Mouse (Mus musculus): Measurements from ENCODE around the gene Bicral. TPM values are rescaled to one million over a fixed set of nuclear protein-coding genes. Genes with fewer than 3 reads are reported as not detected.

Bicral gene
- polyA plus RNA-seq, 1 experiment from 2014 or later: 7.5 TPM

GRCm38 (mm10) chr17:46782341-46783221 is 75.7 kb downstream of the Bicral start, which contains the start of gene Rpl7l1:
Gene Rpl7l1 (minus strand): TSS chr17:46782672.
- DNase-seq (ENCODE audit: low spot score) (peak; percentile 97), ATAC-seq (peak; percentile 97)
- WGBS: under 1% methylated on average over 44 of the region's 44 CpGs
- Histone ChIP-seq H3K9me3 (replicated peaks; ENCODE audit: control insufficient read depth, low read length) (no peaks in the 10 kb centered on the region), H3K27ac (ENCODE audit: low read depth, low read length) (peak within 1 kb of the TSS; percentile 84), H3K36me3 (ENCODE audit: control insufficient read depth, insufficient read depth, low read length) (peaks cover 31% of the 10 kb centered on the region), H3K27me3 (replicated peaks; ENCODE audit: control insufficient read depth, insufficient read depth, low read length) (no peaks in the 10 kb centered on the region), H3K4me3 (ENCODE audit: low read depth, low read length) (peak within 1 kb of the TSS; percentile 62), H3K4me1 (ENCODE audit: control insufficient read depth, insufficient read depth, low read length) (no peaks in the 10 kb centered on the region), H3K9ac (ENCODE audit: low read length) (peak within 1 kb of the TSS; percentile 78), H3K4me2 (ENCODE audit: low read length) (peak within 1 kb of the TSS; percentile 54)

GRCm38 (mm10) chr17:46781876-46782275 is 76.4 kb downstream of the Bicral start:
- ATAC-seq (no peak), DNase-seq (ENCODE audit: low spot score) (peak; percentile 4)
- peak overlapping the region; percentile 62 for H3K4me3 ChIP-seq (ENCODE audit: low read depth, low read length)
- H3K9me3 ChIP-seq (replicated peaks; ENCODE audit: control insufficient read depth, low read length): no peaks in the 10 kb centered on the region
- H3K9ac ChIP-seq (ENCODE audit: low read length): peak overlapping the region; percentile 78
- WGBS: 4% methylated on average over 11 of the region's 11 CpGs
- peak overlapping the region; percentile 84 for H3K27ac ChIP-seq (ENCODE audit: low read depth, low read length)
- H3K36me3 ChIP-seq (ENCODE audit: control insufficient read depth, insufficient read depth, low read length): peaks cover 38% of the 10 kb centered on the region
- H3K4me2 ChIP-seq (ENCODE audit: low read length): peak overlapping the region; percentile 54
- no peaks in the 10 kb centered on the region for H3K27me3 ChIP-seq (replicated peaks; ENCODE audit: control insufficient read depth, insufficient read depth, low read length)
- no peaks in the 10 kb centered on the region for H3K4me1 ChIP-seq (ENCODE audit: control insufficient read depth, insufficient read depth, low read length)

GRCm38 (mm10) chr17:46776087-46776486 is 82.2 kb downstream of the Bicral start:
- ATAC-seq: no peak
- 87% methylated on average over 3 of the region's 3 CpGs for WGBS

GRCm38 (mm10) chr17:46775070-46775469 is 83.2 kb downstream of the Bicral start:
- H3K9ac ChIP-seq (ENCODE audit: low read length): no peak overlapping the region
- H3K36me3 ChIP-seq (ENCODE audit: control insufficient read depth, insufficient read depth, low read length): peaks cover 60% of the 10 kb centered on the region
- no peak for DNase-seq (ENCODE audit: low spot score)
- peaks cover 14% of the 10 kb centered on the region for H3K4me1 ChIP-seq (ENCODE audit: control insufficient read depth, insufficient read depth, low read length)
- no peak overlapping the region for H3K4me3 ChIP-seq (ENCODE audit: low read depth, low read length)
- no peaks in the 10 kb centered on the region for H3K27me3 ChIP-seq (replicated peaks; ENCODE audit: control insufficient read depth, insufficient read depth, low read length)
- H3K27ac ChIP-seq (ENCODE audit: low read depth, low read length): no peak overlapping the region
- 95% methylated on average over 9 of the region's 9 CpGs for WGBS
- no peak overlapping the region for H3K4me2 ChIP-seq (ENCODE audit: low read length)
- no peaks in the 10 kb centered on the region for H3K9me3 ChIP-seq (replicated peaks; ENCODE audit: control insufficient read depth, low read length)
- no peak for ATAC-seq

More at GRCm38 (mm10) chr17:46776087-46776486, 82.2 kb downstream of the Bicral start:
- H3K27me3 ChIP-seq (replicated peaks; ENCODE audit: control insufficient read depth, insufficient read depth, low read length): no peaks in the 10 kb centered on the region
- no peak overlapping the region for H3K4me2 ChIP-seq (ENCODE audit: low read length)
- no peaks in the 10 kb centered on the region for H3K9me3 ChIP-seq (replicated peaks; ENCODE audit: control insufficient read depth, low read length)
- no peak overlapping the region for H3K9ac ChIP-seq (ENCODE audit: low read length)
- no peak for DNase-seq (ENCODE audit: low spot score)
- H3K27ac ChIP-seq (ENCODE audit: low read depth, low read length): no peak overlapping the region
- peaks cover 65% of the 10 kb centered on the region for H3K36me3 ChIP-seq (ENCODE audit: control insufficient read depth, insufficient read depth, low read length)
- peaks cover 14% of the 10 kb centered on the region for H3K4me1 ChIP-seq (ENCODE audit: control insufficient read depth, insufficient read depth, low read length)
- no peak overlapping the region for H3K4me3 ChIP-seq (ENCODE audit: low read depth, low read length)

GRCm38 (mm10) chr17:46774131-46774472 is 84.2 kb downstream of the Bicral start:
- ATAC-seq: no peak
- H3K27ac ChIP-seq (ENCODE audit: low read depth, low read length): peak overlapping the region; percentile 41; the same call in 1 of the 2 replicates
- H3K36me3 ChIP-seq (ENCODE audit: control insufficient read depth, insufficient read depth, low read length): peaks cover 50% of the 10 kb centered on the region
- H3K27me3 ChIP-seq (replicated peaks; ENCODE audit: control insufficient read depth, insufficient read depth, low read length): no peaks in the 10 kb centered on the region
- WGBS: 44% methylated on average over 2 of the region's 2 CpGs
- H3K9me3 ChIP-seq (replicated peaks; ENCODE audit: control insufficient read depth, low read length): no peaks in the 10 kb centered on the region
- H3K4me2 ChIP-seq (ENCODE audit: low read length): peak overlapping the region; percentile 83
- no peak for DNase-seq (ENCODE audit: low spot score)
- H3K4me3 ChIP-seq (ENCODE audit: low read depth, low read length): no peak overlapping the region
- peaks cover 14% of the 10 kb centered on the region for H3K4me1 ChIP-seq (ENCODE audit: control insufficient read depth, insufficient read depth, low read length)
- no peak overlapping the region for H3K9ac ChIP-seq (ENCODE audit: low read length)

GRCm38 (mm10) chr17:46773278-46774130 is 84.8 kb downstream of the Bicral start:
- Histone ChIP-seq H3K4me2 (ENCODE audit: low read length) (peak overlapping the region; percentile 83), H3K9me3 (replicated peaks; ENCODE audit: control insufficient read depth, low read length) (no peaks in the 10 kb centered on the region), H3K4me3 (ENCODE audit: low read depth, low read length) (peak overlapping the region; percentile 76), H3K4me1 (ENCODE audit: control insufficient read depth, insufficient read depth, low read length) (peaks cover 14% of the 10 kb centered on the region), H3K9ac (ENCODE audit: low read length) (peak overlapping the region; percentile 72), H3K27me3 (replicated peaks; ENCODE audit: control insufficient read depth, insufficient read depth, low read length) (no peaks in the 10 kb centered on the region), H3K27ac (ENCODE audit: low read depth, low read length) (peak overlapping the region; percentile 65; the same call in 1 of the 2 replicates), H3K36me3 (ENCODE audit: control insufficient read depth, insufficient read depth, low read length) (peaks cover 44% of the 10 kb centered on the region)
- ATAC-seq: no peak
- 6% methylated on average over 19 of the region's 20 CpGs for WGBS
- DNase-seq (ENCODE audit: low spot score): peak; percentile 47

- peaks cover 14% of the 10 kb centered on the region for H3K4me1 ChIP-seq (ENCODE audit: control insufficient read depth, insufficient read depth, low read length)
- peak within 1 kb of the TSS; percentile 76 for H3K4me3 ChIP-seq (ENCODE audit: low read depth, low read length)
- peaks cover 35% of the 10 kb centered on the region for H3K36me3 ChIP-seq (ENCODE audit: control insufficient read depth, insufficient read depth, low read length)
- peak within 1 kb of the TSS; percentile 65; the same call in 1 of the 2 replicates for H3K27ac ChIP-seq (ENCODE audit: low read depth, low read length)
- DNase-seq (ENCODE audit: low spot score) (peak; percentile 92), ATAC-seq (peak; percentile 93)
- no peaks in the 10 kb centered on the region for H3K27me3 ChIP-seq (replicated peaks; ENCODE audit: control insufficient read depth, insufficient read depth, low read length)
- WGBS: under 1% methylated on average over 50 of the region's 50 CpGs
- H3K9me3 ChIP-seq (replicated peaks; ENCODE audit: control insufficient read depth, low read length): no peaks in the 10 kb centered on the region
- H3K4me2 ChIP-seq (ENCODE audit: low read length): peak within 1 kb of the TSS; percentile 83
- H3K9ac ChIP-seq (ENCODE audit: low read length): peak within 1 kb of the TSS; percentile 72
Observed at GRCm38 (mm10) chr17:46772404-46773277, 85.6 kb downstream of the Bicral start, which contains the start of gene 2310039H08Rik. Gene 2310039H08Rik (plus strand): TSS chr17:46772635.

GRCm38 (mm10) chr17:46772038-46772403 is 86.3 kb downstream of the Bicral start:
- 9% methylated on average over 5 of the region's 5 CpGs for WGBS
- peak; percentile 45 for ATAC-seq

More at GRCm38 (mm10) chr17:46772038-46772403, 86.3 kb downstream of the Bicral start:
- peaks cover 14% of the 10 kb centered on the region for H3K4me1 ChIP-seq (ENCODE audit: control insufficient read depth, insufficient read depth, low read length)
- peak overlapping the region; percentile 76 for H3K4me3 ChIP-seq (ENCODE audit: low read depth, low read length)
- peak overlapping the region; percentile 65; the same call in 1 of the 2 replicates for H3K27ac ChIP-seq (ENCODE audit: low read depth, low read length)
- no peaks in the 10 kb centered on the region for H3K9me3 ChIP-seq (replicated peaks; ENCODE audit: control insufficient read depth, low read length)
- peak overlapping the region; percentile 83 for H3K4me2 ChIP-seq (ENCODE audit: low read length)
- H3K27me3 ChIP-seq (replicated peaks; ENCODE audit: control insufficient read depth, insufficient read depth, low read length): no peaks in the 10 kb centered on the region
- DNase-seq (ENCODE audit: low spot score): no peak
- H3K9ac ChIP-seq (ENCODE audit: low read length): peak overlapping the region; percentile 72
- peaks cover 29% of the 10 kb centered on the region for H3K36me3 ChIP-seq (ENCODE audit: control insufficient read depth, insufficient read depth, low read length)
